Mouse (Mus musculus): Measurements from ENCODE around the gene Cnp. TPM values are rescaled to one million over a fixed set of nuclear protein-coding genes. Genes with fewer than 3 reads are reported as not detected.

Gene Cnp
- polyA plus RNA-seq, 1 experiment from 2014 or later: 38.9 TPM

GRCm38 (mm10) chr11:100628862-100629352 lies 54.2 kb downstream of the Cnp start:
- Histone ChIP-seq H3K4me2 (ENCODE audit: low read depth, low read length) (no peak overlapping the region), H3K27me3 (ENCODE audit: control insufficient read depth, insufficient read depth, low read length) (no peaks in the 10 kb centered on the region), H3K36me3 (ENCODE audit: control insufficient read depth, insufficient read depth, low read length) (peaks cover 5% of the 10 kb centered on the region; the same call in 1 of the 2 replicates), H3K4me1 (ENCODE audit: control insufficient read depth, insufficient read depth, low read length) (peaks cover 7% of the 10 kb centered on the region), H3K27ac (ENCODE audit: low read length) (no peak overlapping the region), H3K4me3 (replicated peaks; ENCODE audit: low read length) (no peak overlapping the region), H3K9ac (ENCODE audit: low read length) (no peak overlapping the region; the same call in 1 of the 2 replicates), H3K9me3 (replicated peaks; ENCODE audit: control insufficient read depth, low read length) (no peaks in the 10 kb centered on the region)
- ATAC-seq (ENCODE audit: insufficient read depth, low FRiP score): no peak
- WGBS: 44% methylated on average over 13 of the region's 13 CpGs

GRCm38 (mm10) chr11:100634530-100634929 lies 59.8 kb downstream of the Cnp start:
- ATAC-seq (ENCODE audit: insufficient read depth, low FRiP score): no peak
- H3K4me1 ChIP-seq (ENCODE audit: control insufficient read depth, insufficient read depth, low read length): no peaks in the 10 kb centered on the region; the same call in 1 of the 2 replicates
- no peaks in the 10 kb centered on the region for H3K9me3 ChIP-seq (replicated peaks; ENCODE audit: control insufficient read depth, low read length)
- H3K27ac ChIP-seq (ENCODE audit: low read length): no peak overlapping the region
- H3K4me3 ChIP-seq (replicated peaks; ENCODE audit: low read length): no peak overlapping the region
- no peaks in the 10 kb centered on the region for H3K36me3 ChIP-seq (ENCODE audit: control insufficient read depth, insufficient read depth, low read length)
- WGBS: 65% methylated on average over 7 of the region's 7 CpGs
- peaks cover 3% of the 10 kb centered on the region; the same call in 1 of the 2 replicates for H3K27me3 ChIP-seq (ENCODE audit: control insufficient read depth, insufficient read depth, low read length)
- no peak overlapping the region for H3K4me2 ChIP-seq (ENCODE audit: low read depth, low read length)
- H3K9ac ChIP-seq (ENCODE audit: low read length): no peak overlapping the region

DNA sequence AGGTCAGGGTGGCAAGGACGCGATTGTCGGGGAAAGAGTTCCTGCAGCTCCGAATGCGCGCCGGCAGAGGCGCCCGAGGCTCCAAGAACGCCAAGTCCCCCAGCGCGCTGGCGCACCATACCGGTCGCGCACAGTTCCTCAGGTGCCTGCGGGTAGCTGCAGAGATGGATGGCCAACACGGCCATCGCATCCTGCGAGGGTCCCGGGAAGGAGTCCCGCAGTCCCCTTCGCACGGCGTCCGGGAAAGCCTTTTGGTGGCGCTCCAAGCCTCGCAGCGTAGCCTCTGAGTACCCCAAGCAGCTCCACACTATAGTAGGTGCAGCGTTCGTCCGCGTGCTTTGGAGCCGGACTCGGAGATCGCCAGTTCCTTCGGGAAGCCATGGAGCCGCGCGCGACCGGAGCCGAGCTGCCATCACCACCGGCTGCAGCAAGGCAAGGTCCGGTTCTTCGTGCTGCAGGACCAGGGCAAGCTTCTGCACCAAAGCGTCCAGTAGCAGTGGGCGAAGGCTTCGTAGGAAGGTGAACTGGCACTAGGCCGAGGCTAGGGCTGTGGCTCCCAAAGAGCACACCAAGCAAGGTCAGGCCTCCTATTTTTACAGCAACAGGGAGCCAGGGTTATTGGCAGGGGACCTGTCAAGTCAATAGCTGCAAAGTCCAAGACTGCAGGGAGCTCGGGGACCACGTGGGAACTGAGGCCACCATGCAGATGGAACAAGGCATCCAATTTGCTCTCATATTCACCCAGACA lies 65.6 kb downstream of the Cnp start:
- H3K9ac ChIP-seq (ENCODE audit: low read length): peak overlapping the region; percentile 24; the same call in 1 of the 2 replicates
- H3K27me3 ChIP-seq (ENCODE audit: control insufficient read depth, insufficient read depth, low read length): peaks cover 18% of the 10 kb centered on the region
- no peaks in the 10 kb centered on the region for H3K9me3 ChIP-seq (replicated peaks; ENCODE audit: control insufficient read depth, low read length)
- peaks cover 4% of the 10 kb centered on the region; the same call in 1 of the 2 replicates for H3K4me1 ChIP-seq (ENCODE audit: control insufficient read depth, insufficient read depth, low read length)
- H3K4me3 ChIP-seq (replicated peaks; ENCODE audit: low read length): peak overlapping the region; percentile 39
- H3K27ac ChIP-seq (ENCODE audit: low read length): no peak overlapping the region
- no peaks in the 10 kb centered on the region for H3K36me3 ChIP-seq (ENCODE audit: control insufficient read depth, insufficient read depth, low read length)
- 9% methylated on average over 52 of the region's 52 CpGs for WGBS
- peak; percentile 65; the same call in 1 of the 2 replicates for ATAC-seq (ENCODE audit: insufficient read depth, low FRiP score)
- H3K4me2 ChIP-seq (ENCODE audit: low read depth, low read length): peak overlapping the region; percentile 69

Other genes with a start within 250 kb of the Cnp start
- gene Gast, start 240.5 kb upstream of the Cnp start, polyA plus RNA-seq (2015; fragmentation: Nextera tagmentation; extraction: Ambion mirVana): 10.8 and 13.3 TPM in 2 replicates
- gene Hap1, start 218.8 kb upstream of the Cnp start, polyA plus RNA-seq (2015; fragmentation: Nextera tagmentation; extraction: Ambion mirVana): 13.2 and 13.5 TPM in 2 replicates
- 247 and 328 TPM in 2 replicates for gene Jup, start 177.1 kb upstream of the Cnp start, polyA plus RNA-seq (2015; fragmentation: Nextera tagmentation; extraction: Ambion mirVana)
- 56.7 and 62.1 TPM in 2 replicates for gene P3h4, start 160.1 kb upstream of the Cnp start, polyA plus RNA-seq (2015; fragmentation: Nextera tagmentation; extraction: Ambion mirVana)
- gene Fkbp10, start 159.2 kb upstream of the Cnp start, polyA plus RNA-seq (2015; fragmentation: Nextera tagmentation; extraction: Ambion mirVana): 114 and 119 TPM in 2 replicates
- 99.1 and 109 TPM in 2 replicates for gene Nt5c3b, start 133.1 kb upstream of the Cnp start, polyA plus RNA-seq (2015; fragmentation: Nextera tagmentation; extraction: Ambion mirVana)
- 0.29 and 0.30 TPM in 2 replicates for gene Klhl10, start 133.0 kb upstream of the Cnp start, polyA plus RNA-seq (2015; fragmentation: Nextera tagmentation; extraction: Ambion mirVana)
- gene Klhl11, start 102.2 kb upstream of the Cnp start, polyA plus RNA-seq (2015; fragmentation: Nextera tagmentation; extraction: Ambion mirVana): 7.4 and 7.5 TPM in 2 replicates
- 178 and 192 TPM in 2 replicates for gene Acly, start 46.9 kb upstream of the Cnp start, polyA plus RNA-seq (2015; fragmentation: Nextera tagmentation; extraction: Ambion mirVana)
- 0.40 and 0.60 TPM in 2 replicates for gene Ttc25, start 29.3 kb upstream of the Cnp start, polyA plus RNA-seq (2015; fragmentation: Nextera tagmentation; extraction: Ambion mirVana)
- gene Nkiras2, start 44.3 kb downstream of the Cnp start, polyA plus RNA-seq (2015; fragmentation: Nextera tagmentation; extraction: Ambion mirVana): 60.7 and 67.1 TPM in 2 replicates
- 209 and 214 TPM in 2 replicates for gene Dnajc7, start 45.3 kb downstream of the Cnp start, polyA plus RNA-seq (2015; fragmentation: Nextera tagmentation; extraction: Ambion mirVana)
- 0.19 and 0.27 TPM in 2 replicates for gene Zfp385c, start 117.6 kb downstream of the Cnp start, polyA plus RNA-seq (2015; fragmentation: Nextera tagmentation; extraction: Ambion mirVana)
- 2.8 and 3.6 TPM in 2 replicates for gene Dhx58, start 129.4 kb downstream of the Cnp start, polyA plus RNA-seq (2015; fragmentation: Nextera tagmentation; extraction: Ambion mirVana)
- 40.6 and 41.5 TPM in 2 replicates for gene Kat2a, start 137.6 kb downstream of the Cnp start, polyA plus RNA-seq (2015; fragmentation: Nextera tagmentation; extraction: Ambion mirVana)
- gene Hspb9, start 138.9 kb downstream of the Cnp start, polyA plus RNA-seq (2015; fragmentation: Nextera tagmentation; extraction: Ambion mirVana): 0.36 TPM in 1 of 2 replicates, not detected in the other
- 33.2 and 33.9 TPM in 2 replicates for gene Rab5c, start 163.3 kb downstream of the Cnp start, polyA plus RNA-seq (2015; fragmentation: Nextera tagmentation; extraction: Ambion mirVana)
- gene Kcnh4, start 185.0 kb downstream of the Cnp start, polyA plus RNA-seq (2015; fragmentation: Nextera tagmentation; extraction: Ambion mirVana): 0.14 and 0.22 TPM in 2 replicates
- not detected in 2 replicates for gene Hcrt, start 188.0 kb downstream of the Cnp start, polyA plus RNA-seq (2015; fragmentation: Nextera tagmentation; extraction: Ambion mirVana)
- gene Ghdc, start 196.1 kb downstream of the Cnp start, polyA plus RNA-seq (2015; fragmentation: Nextera tagmentation; extraction: Ambion mirVana): 6.5 and 7.2 TPM in 2 replicates